Mouse (Mus musculus) testis, adult 2 months (tissue): Measurements from ENCODE around the gene Ccdc121.

ENCODE experiments used
- CTCF ChIP-seq: fragments of 200-500 bp; IDR thresholded peaks from 2 replicates; pipeline ENCODE4 v1.5.1; 2012; ENCODE audit warnings: low read depth, mild to moderate bottlenecking, inconsistent platforms, low read length, moderate library complexity; ENCODE audit not compliant: control insufficient read depth, insufficient read depth, insufficient replicate concordance
- POLR2A ChIP-seq: fragments of 200-500 bp; IDR thresholded peaks from 2 replicates; pipeline ENCODE4 v1.6.1; 2012; ENCODE audit warnings: low read depth, mild to moderate bottlenecking, inconsistent platforms, low read length, moderate library complexity; ENCODE audit not compliant: control insufficient read depth

GRCm38 (mm10) chr1:181552533-181553410, 41.5 kb upstream of the Ccdc121 start:
- TF ChIP-seq CTCF (no peak), POLR2A (no peak)
